In the genomic region with DNA sequence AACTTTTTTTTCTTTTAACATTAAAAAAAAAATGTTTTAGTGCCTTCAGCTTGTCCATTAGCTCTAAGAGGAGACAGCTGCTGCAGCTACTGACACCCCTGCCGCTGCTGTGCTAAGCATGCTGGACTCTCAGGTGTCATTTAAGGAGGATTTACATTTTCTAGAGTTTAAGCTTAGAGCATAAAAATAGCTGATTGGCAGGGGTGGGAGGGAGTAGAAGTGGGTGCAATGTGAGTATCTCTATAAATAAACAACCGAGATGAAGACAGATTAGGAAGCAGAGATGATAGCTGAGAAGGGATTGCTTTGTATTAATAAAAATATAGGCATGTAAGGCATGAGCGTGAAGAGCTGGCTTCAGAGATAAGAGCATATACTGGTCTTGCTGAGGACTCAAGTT, we compare ENCODE assay signal across 17 mouse cellular contexts. TPM values are rescaled to one million over a fixed set of nuclear protein-coding genes. Genes with fewer than 3 reads are reported as not detected.
DNase-seq lines count a peak whose midpoint lies in the region; ATAC-seq and TF ChIP-seq lines count a peak whose summit lies in the region.
"Had no signal": no experiment of that assay in that cellular context is flagged by ENCODE, and none has a peak within 500 bp of the region (broad histone marks: within the 10 kb centered on the region; RNA-seq: fewer than 3 reads in every experiment).

No protein-coding gene starts in this region.

- H3K4me3 ChIP-seq in gastrocnemius, adult 2 months = peak overlapping the region; percentile 28; the same call in 1 of the 2 replicates
- no peak overlapping the region for H3K4me3 ChIP-seq in liver, embryonic 13.5 days (replicated peaks)
- no peak overlapping the region for H3K4me3 ChIP-seq in liver, postnatal 0 days (ENCODE audit: low read depth, low read length)
- H3K4me3 ChIP-seq: forebrain, embryonic 15.5 days; heart, adult 2 months; heart, embryonic 15.5 days; hindbrain, embryonic 13.5 days had no signal

- ATAC-seq in liver, embryonic 13.5 days (ENCODE audit: low read depth) = 0 out of 2 replicates have a peak, but pooled peaks have one; percentile 18
- ATAC-seq in liver, postnatal 0 days = no peak
- ATAC-seq: forebrain, embryonic 15.5 days; hindbrain, postnatal 0 days had no signal

- H3K9ac ChIP-seq in liver, embryonic 13.5 days = no peak overlapping the region
- H3K9ac ChIP-seq in liver, postnatal 0 days (replicated peaks) = no peak overlapping the region
- H3K9ac ChIP-seq: forebrain, embryonic 15.5 days; heart, embryonic 15.5 days; hindbrain, embryonic 13.5 days had no signal

- intact Hi-C loops in gastrocnemius, adult 2 months (cut with DNase I) = no loop called here
- intact Hi-C loops in gastrocnemius, postnatal 14 days (cut with DNase I; ENCODE audit: low total_unique reads) = no loop called here

- 45% methylated on average over 3 of the region's 3 CpGs for WGBS in liver, embryonic 13.5 days (ENCODE audit: insufficient replicate concordance)
- WGBS in liver, postnatal 0 days (ENCODE audit: insufficient replicate concordance) = 51% methylated on average over 3 of the region's 3 CpGs

- peaks cover 14% of the 10 kb centered on the region for H3K4me1 ChIP-seq in liver, embryonic 13.5 days (replicated peaks)
- H3K4me1 ChIP-seq in liver, postnatal 0 days (ENCODE audit: insufficient read depth) = no peaks in the 10 kb centered on the region
- H3K4me1 ChIP-seq: forebrain, embryonic 15.5 days; hindbrain, embryonic 13.5 days had no signal

- TF ChIP-seq EP300 in liver, postnatal 0 days (IDR thresholded peaks at IDR 0.05; ENCODE audit: low read depth) = no peak

- H3K27me3 ChIP-seq in liver, embryonic 13.5 days = no peaks in the 10 kb centered on the region
- H3K27me3 ChIP-seq in liver, postnatal 0 days (ENCODE audit: insufficient read depth, low read length) = no peaks in the 10 kb centered on the region
- H3K27me3 ChIP-seq: forebrain, embryonic 15.5 days; heart, embryonic 15.5 days; hindbrain, embryonic 13.5 days had no signal

- no peaks in the 10 kb centered on the region for H3K9me3 ChIP-seq in liver, embryonic 13.5 days (replicated peaks)
- H3K9me3 ChIP-seq in liver, postnatal 0 days (ENCODE audit: low read length) = no peaks in the 10 kb centered on the region
- H3K9me3 ChIP-seq: forebrain, embryonic 15.5 days; heart, embryonic 15.5 days; hindbrain, embryonic 13.5 days had no signal

- TF ChIP-seq CTCF in gastrocnemius, adult 2 months (IDR thresholded peaks at IDR 0.05) = no peak
- no peak for TF ChIP-seq CTCF in liver, postnatal 0 days (IDR thresholded peaks at IDR 0.05; ENCODE audit: low read depth)

- DNase-seq in gastrocnemius, adult 2 months = peak; percentile 47
- DNase-seq in gastrocnemius, postnatal 14 days = no peak
- no peak for DNase-seq in liver, embryonic 13.5 days
- no peak for DNase-seq in liver, postnatal 0 days
- DNase-seq in skeletal muscle tissue, adult 2 months (ENCODE audit: low read depth, low spot score) = peak; percentile 55
- DNase-seq in spleen, adult 12 weeks (ENCODE audit: low spot score) = no peak
- DNase-seq: adrenal gland, adult 2 months; adrenal gland, postnatal 25 days; cerebellum, adult 2 months; cerebellum, postnatal 10 days; heart, adult 2 months; heart, postnatal 14 days had no signal

- no peak overlapping the region for H3K4me2 ChIP-seq in liver, embryonic 13.5 days
- no peak overlapping the region for H3K4me2 ChIP-seq in liver, postnatal 0 days (ENCODE audit: low read depth, low read length)
- H3K4me2 ChIP-seq: forebrain, embryonic 15.5 days; heart, embryonic 11.5 days; heart, embryonic 15.5 days; hindbrain, embryonic 13.5 days had no signal

- H3K27ac ChIP-seq in gastrocnemius, adult 2 months = peak overlapping the region; percentile 63
- no peak overlapping the region for H3K27ac ChIP-seq in liver, embryonic 13.5 days
- H3K27ac ChIP-seq in liver, postnatal 0 days (ENCODE audit: low read depth) = no peak overlapping the region
- H3K27ac ChIP-seq: forebrain, embryonic 15.5 days; heart, adult 2 months; heart, embryonic 15.5 days; hindbrain, embryonic 13.5 days; hindbrain, postnatal 0 days had no signal

- no peaks in the 10 kb centered on the region for H3K36me3 ChIP-seq in liver, embryonic 13.5 days
- H3K36me3 ChIP-seq in liver, postnatal 0 days (replicated peaks; ENCODE audit: insufficient read depth, low read length) = no peaks in the 10 kb centered on the region
- H3K36me3 ChIP-seq: forebrain, embryonic 15.5 days; heart, embryonic 15.5 days; hindbrain, embryonic 13.5 days had no signal

RNA-seq across cellular contexts. Expression of gene Atg4c, which starts 12.6 kb away (rescaled TPM):
- 1 to 10 TPM; 7.3 to 8.0 TPM for total RNA-seq in gastrocnemius, adult 2 months (2021)
- total RNA-seq in gastrocnemius, postnatal 14 days (2021) = 1 to 10 TPM; 5.2 to 5.5 TPM
- 3.8 and 6.0 TPM in 2 replicates for polyA plus RNA-seq in liver, embryonic 13.5 days (2015; fragmentation: Nextera tagmentation; extraction: Ambion mirVana)
- 5.2 and 6.0 TPM in 2 replicates for polyA plus RNA-seq in liver, postnatal 0 days (2015; fragmentation: Nextera tagmentation; extraction: Ambion mirVana)

Comparison
In these comparisons a context has a peak if more than half of its experiments do, and no peak if none do; other contexts are left out.
1. DNase-seq: peak in gastrocnemius, adult 2 months (single experiment) and skeletal muscle tissue, adult 2 months (single experiment); none in gastrocnemius, postnatal 14 days (single experiment), liver, embryonic 13.5 days (single experiment), liver, postnatal 0 days (single experiment) and spleen, adult 12 weeks (single experiment).